Mouse (Mus musculus) thymus, adult 2 months (tissue): ENCODE data around the gene Wnt5b.

Experiments
- CTCF ChIP-seq: fragments of 200-500 bp; IDR thresholded peaks from 2 replicates; pipeline ENCODE4 v1.5.1; 2012; ENCODE audit warnings: mild to moderate bottlenecking, control low read depth, low read length, moderate library complexity, borderline replicate concordance; ENCODE audit not compliant: control insufficient read depth, poor library complexity, insufficient read depth; ENCODE audit errors: extremely low read depth
- POLR2A ChIP-seq: fragments of 200-500 bp; IDR thresholded peaks from 2 replicates; pipeline ENCODE4 v1.6.1; 2012; ENCODE audit warnings: mild to moderate bottlenecking, low read length, control low read depth, moderate library complexity; ENCODE audit not compliant: control insufficient read depth, poor library complexity, insufficient read depth; ENCODE audit errors: extremely low read depth

- TF ChIP-seq CTCF (no peak), POLR2A (no peak)
Measured at GRCm38 (mm10) chr6:119408582-119408981, 135.6 kb downstream of the Wnt5b start.
